Mouse (Mus musculus) adrenal gland, adult 18-20 months (tissue): ENCODE measurements around the gene Wfdc15b. TPM values are rescaled to one million over a fixed set of nuclear protein-coding genes. Genes with fewer than 3 reads are reported as not detected.

Experiments
- DNase-seq, 2 experiments: peaks; one replicate each; pipeline ENCODE4 v3.0.0; 2021 to 2022; ENCODE audit warnings: low spot score in 2 of 2
- total RNA-seq, 2 experiments: library from RNA; stranded (reverse); gene quantifications; 1 replicate in 1 of 2; 2 replicates in 1 of 2; pipeline ENCODE4 v1.2.3; 2021

Gene Wfdc15b
- total RNA-seq, 2 experiments from 2014 or later: not detected

DNA sequence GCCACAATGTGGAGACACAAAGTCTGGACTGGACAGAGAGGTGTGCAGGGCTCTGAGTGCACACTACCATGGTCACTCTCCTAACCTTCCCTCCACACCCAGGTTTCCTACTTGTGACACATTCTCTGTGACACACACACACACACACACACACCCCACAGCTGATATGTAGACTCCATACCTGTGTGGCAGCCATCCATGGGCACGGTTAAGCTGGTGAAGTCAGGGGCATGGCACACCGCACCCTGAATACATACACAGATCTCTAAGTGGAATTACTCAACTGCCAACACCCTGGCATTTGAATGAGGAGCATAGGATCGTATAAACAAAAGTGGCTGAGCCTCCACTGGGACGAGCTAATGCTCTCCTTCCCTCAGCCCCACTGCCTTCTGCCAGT lies 40.7 kb downstream of the Wfdc15b start:
- peak in 1 of 2 experiments; percentile 4 for DNase-seq

DNA sequence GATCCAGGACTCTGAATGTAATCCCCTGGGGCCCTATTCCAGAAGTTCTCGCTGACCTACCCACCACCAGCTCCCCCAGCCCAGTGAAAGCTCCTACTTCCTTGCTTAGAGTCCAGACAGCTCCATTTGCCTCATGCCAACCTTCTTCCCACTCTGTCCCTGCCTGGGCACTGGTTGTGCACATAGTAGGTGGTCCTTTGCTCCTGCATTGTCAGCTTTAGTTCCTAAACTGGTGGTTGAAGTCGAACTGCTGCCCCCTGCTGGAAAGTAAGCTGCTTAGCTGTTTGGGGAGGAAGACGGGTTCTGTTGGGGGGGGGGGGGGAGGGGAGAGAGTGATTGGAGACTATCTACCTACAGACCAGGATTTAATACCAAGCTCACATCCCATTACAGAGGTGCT lies 41.3 kb downstream of the Wfdc15b start:
- peak in 1 of 2 experiments; percentile 31 for DNase-seq

DNA sequence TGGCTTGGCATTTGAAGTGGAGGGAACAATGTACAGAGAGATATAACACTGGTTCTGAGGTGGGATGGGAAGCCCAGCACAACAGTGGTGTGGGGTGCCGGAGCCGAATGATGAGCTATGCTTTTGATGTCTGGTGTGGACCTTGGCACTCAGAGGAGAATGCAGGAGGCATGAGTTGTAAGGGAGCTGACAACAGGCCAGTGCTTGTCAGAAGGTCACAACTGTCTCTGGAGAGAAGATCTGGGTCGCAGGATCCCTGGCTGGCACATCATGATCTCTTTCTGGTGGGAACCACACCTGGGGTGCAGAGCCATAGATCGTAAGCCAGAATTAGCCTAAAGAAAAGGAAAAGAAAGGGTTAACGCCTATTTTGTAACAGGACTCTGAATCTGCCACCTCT lies 43.6 kb downstream of the Wfdc15b start:
- DNase-seq: no peak

DNA sequence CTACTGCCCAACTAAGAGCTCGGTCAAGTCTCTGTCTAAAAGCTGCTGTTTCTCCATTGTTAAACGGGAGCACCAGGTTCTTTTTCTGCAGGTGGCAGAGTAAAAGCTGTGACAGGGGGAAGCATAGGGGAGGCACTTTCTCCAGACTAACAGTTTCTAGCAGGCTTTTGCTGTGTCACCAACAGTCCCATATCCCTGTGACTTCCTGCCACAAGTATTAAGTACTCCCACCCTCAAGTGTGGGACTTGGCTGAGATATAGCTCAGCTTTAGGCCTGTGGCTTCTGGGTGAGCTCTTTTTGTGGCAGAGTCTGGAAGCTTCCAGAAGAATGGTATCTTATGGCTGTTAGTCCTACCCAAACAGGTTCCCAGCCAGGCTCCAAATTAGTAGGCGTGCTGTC lies 45.6 kb downstream of the Wfdc15b start:
- DNase-seq: no peak

DNA sequence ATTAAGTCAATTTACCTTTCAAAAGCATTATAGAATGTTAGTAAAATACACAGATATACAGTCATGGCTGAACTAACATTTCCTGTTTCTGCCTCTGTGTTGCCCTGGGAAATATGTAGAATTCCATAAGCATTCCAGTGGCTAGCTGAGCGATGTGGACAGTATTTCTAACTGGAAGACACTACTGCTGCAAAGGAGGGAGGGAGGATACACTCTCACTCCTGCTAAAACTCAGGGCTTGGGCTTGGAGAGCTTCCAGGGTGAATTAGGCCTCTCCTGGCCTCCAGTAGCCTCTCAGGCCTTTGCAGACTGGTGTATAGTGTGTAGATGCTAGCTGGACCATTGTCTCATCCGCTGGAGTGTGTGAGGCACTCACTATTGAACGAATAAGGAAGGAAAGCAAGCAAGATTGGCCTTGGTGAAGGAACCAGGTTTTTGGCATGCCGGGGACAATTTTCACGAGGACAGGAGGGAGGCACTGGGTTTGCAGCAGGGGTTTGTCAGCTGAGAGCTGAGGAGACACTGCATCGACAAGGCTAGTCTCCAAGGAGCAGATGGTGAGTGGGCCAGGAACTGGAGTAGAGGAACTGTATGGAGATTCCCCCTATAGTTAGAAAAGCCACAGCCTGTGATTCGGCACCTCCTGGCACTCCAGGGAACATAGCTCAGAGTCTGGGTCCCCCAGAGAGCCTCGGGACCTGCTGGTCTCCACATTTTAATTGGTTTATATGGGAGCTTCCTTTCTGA lies 46.6 kb downstream of the Wfdc15b start:
- no peak for DNase-seq

DNA sequence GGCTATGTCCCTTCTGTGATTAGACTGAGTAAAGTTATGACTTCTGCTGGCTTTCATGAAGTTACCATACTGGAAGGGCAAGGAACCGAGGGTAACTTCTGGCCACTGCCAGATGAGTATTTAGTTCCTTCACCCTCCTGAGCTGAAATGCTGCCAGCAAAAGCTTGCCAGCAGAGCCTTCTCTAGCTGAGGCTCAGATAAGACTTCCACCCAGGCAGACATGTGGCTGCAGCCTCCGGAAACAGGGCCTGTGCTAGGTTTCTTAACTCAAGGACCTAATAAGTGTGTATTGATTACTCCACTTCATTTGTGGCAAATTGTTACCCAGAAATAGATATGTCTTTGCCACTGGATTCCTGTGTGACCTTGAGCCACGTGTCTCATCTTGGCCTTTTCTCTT lies 48.1 kb downstream of the Wfdc15b start:
- DNase-seq: no peak

DNA sequence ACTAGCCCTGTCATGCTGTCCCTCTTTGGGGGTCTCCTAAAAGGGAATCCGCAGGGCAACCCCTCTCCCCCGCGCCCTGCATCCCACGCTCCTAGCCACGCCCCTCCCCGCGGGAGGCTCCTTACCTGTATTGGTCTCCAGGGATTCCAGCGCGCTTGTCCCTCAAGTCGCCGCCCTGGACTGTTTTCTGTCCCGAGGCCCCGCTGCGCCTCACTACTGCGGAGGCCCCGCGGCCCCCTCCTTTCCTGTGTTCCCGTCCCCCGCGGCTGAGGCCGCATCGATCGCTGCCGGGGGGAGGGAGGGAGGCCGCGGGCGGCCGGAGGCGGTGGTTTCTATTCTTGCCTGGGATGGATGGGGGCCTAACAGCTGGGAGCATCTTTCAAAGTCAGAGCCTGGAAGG lies 50.6 kb downstream of the Wfdc15b start, which contains the start of gene Kcns1:
Kcns1 (minus strand) TSS at position 212 of the 400 bp plus-strand sequence.
- DNase-seq: no peak

DNA sequence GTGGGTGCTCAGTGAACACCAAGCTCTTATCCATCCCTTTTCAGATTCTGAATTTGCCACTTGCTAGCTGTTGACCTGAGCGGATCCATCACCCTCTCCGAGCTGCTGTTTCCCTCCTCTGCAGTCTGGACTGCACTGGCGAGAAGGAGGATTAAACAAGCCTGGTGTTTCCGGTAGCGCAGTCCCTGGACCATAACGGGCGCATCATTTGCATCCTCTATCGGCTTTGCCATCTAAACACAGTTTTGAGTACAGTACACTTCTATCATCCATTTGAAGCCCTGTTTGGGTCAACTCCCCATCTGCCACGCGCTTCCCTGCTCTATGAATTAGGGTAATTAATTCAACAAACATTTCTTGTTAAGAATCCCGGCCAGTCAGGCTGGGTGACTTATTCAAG lies 51.1 kb downstream of the Wfdc15b start:
- DNase-seq: no peak

DNA sequence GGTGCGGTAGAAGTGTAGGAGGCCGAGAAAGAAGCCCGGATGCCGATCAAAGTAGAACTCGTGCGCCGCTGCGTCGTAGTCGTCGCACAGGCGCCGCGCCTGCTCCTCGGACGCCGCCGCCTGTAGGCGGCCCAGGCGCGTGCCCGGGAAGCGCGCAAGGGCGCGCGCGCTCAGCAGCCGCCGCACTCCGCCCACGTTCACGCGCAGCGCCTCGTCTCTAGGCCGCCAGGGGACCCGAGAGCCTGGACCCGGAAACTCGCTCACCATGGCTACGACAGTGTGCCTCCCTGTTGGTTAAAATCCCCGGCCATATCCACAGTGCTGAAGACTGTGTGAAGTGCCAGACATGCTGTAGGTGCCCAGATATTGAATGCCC lies 52.9 kb downstream of the Wfdc15b start:
- no peak for DNase-seq

DNA sequence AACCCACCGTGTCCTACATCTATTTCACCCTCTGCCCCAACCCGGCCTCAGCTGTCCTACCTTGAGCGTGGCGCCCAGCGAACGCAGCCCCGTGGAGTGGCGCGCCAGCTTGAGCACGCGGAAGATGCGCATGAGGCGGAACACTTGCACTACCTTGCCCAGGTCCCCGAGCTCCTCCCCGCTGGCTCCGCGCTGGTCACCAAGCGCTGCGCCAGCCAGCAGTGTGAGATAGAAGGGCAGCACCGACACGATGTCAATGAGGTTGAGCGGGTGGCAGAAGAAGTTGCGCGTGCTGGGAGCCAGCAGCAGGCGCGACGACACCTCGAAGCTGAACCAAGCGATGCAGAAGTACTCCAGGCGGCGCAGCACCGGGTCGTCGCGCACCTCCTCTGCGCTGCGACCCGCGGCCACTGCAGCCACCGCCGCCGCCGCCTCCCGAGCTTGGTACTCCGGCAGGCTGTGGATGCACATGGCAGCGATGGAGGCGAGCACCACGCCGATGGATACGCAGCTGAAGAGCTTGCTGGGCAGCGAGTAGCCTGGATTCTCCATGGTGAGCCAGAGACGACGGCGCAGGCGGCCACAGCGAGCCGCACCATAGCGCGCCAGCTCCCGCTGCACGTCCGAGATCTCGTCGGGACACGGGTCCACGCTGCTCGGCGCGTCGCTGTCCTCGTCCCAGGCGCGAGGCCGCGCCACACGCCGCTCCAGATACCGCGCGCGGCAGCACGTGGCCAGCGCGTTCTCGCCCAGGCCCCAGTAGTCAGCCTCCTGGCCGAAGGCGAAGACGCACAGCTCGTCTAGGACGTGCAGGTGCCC lies 53.5 kb downstream of the Wfdc15b start:
- DNase-seq: no peak

DNA sequence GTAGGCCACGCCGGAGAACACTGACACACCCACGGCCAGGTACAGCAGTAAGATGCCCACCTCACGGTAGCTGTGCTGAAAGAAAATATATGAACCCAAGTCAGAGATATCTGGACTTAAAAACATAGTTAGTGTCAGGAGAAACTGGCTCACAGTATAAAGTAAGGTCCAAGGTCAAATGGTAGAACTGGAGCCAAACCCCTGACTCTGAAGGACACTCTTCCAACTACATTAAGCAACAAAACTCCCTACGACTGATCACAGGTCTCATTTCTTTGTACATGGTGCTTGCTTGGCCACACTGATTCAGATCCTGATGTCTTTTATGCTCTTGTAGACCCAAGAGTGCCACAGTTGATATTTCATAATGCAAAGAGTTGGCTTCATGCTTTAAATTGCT lies 56.5 kb downstream of the Wfdc15b start:
- no peak for DNase-seq

Other genes starting within 250 kb of the Wfdc15b start
- gene Ywhab, start 226.7 kb downstream of the Wfdc15b start, total RNA-seq: 100 to 1,000 TPM; 252 to 298 TPM
- 1 to 10 TPM in 1 of 2 experiments, under 1 TPM in 1; 0.45 to 2.2 TPM for gene Pabpc1l, start 196.2 kb downstream of the Wfdc15b start, total RNA-seq
- 10 to 100 TPM; 24.4 to 27.2 TPM for gene Stk4, start 151.3 kb downstream of the Wfdc15b start, total RNA-seq
- gene Tomm34, start 150.5 kb downstream of the Wfdc15b start, total RNA-seq: 10 to 100 TPM; 37.2 to 52.7 TPM
- not detected for gene Kcns1, start 50.5 kb downstream of the Wfdc15b start, total RNA-seq
- not detected for gene Wfdc5, start 38.9 kb downstream of the Wfdc15b start, total RNA-seq
- under 1 TPM in 1 of 2 experiments, not detected in 1; 0.83 TPM for gene Wfdc12, start 31.1 kb downstream of the Wfdc15b start, total RNA-seq
- gene Wfdc15a, start 21.5 kb downstream of the Wfdc15b start, total RNA-seq: not detected
- gene Svs2, start 16.8 kb upstream of the Wfdc15b start, total RNA-seq: not detected
- not detected for gene Svs3b, start 35.0 kb upstream of the Wfdc15b start, total RNA-seq
- not detected for gene Svs4, start 56.8 kb upstream of the Wfdc15b start, total RNA-seq
- not detected for gene Svs3a, start 67.6 kb upstream of the Wfdc15b start, total RNA-seq
- gene Svs6, start 95.1 kb upstream of the Wfdc15b start, total RNA-seq: not detected
- gene Svs5, start 111.1 kb upstream of the Wfdc15b start, total RNA-seq: 1 to 10 TPM; 1.6 to 3.7 TPM
- 10 to 100 TPM; 21.8 to 45.7 TPM for gene Slpi, start 167.4 kb upstream of the Wfdc15b start, total RNA-seq
- not detected for gene Rbpjl, start 181.5 kb upstream of the Wfdc15b start, total RNA-seq
- gene Matn4, start 183.5 kb upstream of the Wfdc15b start, total RNA-seq: 1 to 10 TPM in 1 of 2 experiments, under 1 TPM in 1; 0.76 to 1.7 TPM
- gene Sdc4, start 222.2 kb upstream of the Wfdc15b start, total RNA-seq: 100 to 1,000 TPM; 133 to 150 TPM
- 10 to 100 TPM; 28.7 to 33.3 TPM for gene Sys1, start 235.3 kb upstream of the Wfdc15b start, total RNA-seq
- gene Gm20458, start 239.3 kb upstream of the Wfdc15b start, total RNA-seq: 1 to 10 TPM in 1 of 2 experiments, not detected in 1; 5.7 TPM